Mouse (Mus musculus) retina, adult 2 months (tissue): ENCODE data around the gene Ndc1.
"Not testable (repeated sequence)": the region's sequence is repeated elsewhere in the genome, so short reads cannot be mapped to it uniquely, and the experiment has no call there.

Experiments used
- DNase-seq: peaks from one replicate; pipeline ENCODE4 v3.0.0-alpha.2; 2012; ENCODE audit warnings: low read depth, low spot score

The Ndc1 gene

DNA sequence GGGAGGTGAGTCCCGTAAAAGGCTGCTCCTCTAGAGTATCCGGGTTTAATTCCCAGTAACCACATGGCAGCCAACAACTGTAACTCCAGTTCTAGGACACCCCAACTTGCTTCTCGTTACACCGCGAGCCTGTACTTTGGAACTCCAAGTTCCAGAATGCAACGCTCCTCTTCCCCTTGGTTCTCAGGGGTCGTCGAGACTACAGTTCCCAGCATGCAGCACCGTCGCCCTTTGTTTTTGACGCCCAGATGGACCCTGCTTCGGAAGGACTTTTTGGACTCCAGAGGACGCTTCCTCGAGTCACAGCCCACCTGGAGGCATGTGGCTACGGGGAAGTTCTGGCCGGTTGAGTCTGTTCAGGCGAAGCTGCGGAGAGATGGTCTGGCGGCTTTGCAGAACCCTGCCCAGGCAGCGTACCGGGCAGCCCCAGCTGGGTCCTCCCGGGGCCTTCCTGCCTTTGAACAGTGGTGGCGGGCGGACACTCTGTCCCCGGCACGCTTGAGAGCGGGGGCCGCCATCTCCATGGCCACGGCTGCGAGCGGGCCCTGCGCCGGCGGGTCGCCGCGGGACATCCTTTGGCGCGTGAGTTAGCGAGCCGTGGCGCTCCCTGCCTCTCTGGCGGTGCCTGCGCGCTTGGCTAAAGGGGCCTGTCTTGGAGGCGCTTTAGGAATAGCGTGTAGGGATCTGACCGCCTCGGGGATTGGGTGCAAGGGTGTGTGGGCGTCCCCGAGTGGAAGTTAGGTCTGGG is at the start of gene Ndc1:
Ndc1 (plus strand) TSS at position 218 of the 748 bp plus-strand sequence.
- peak; percentile 75 for DNase-seq

DNA sequence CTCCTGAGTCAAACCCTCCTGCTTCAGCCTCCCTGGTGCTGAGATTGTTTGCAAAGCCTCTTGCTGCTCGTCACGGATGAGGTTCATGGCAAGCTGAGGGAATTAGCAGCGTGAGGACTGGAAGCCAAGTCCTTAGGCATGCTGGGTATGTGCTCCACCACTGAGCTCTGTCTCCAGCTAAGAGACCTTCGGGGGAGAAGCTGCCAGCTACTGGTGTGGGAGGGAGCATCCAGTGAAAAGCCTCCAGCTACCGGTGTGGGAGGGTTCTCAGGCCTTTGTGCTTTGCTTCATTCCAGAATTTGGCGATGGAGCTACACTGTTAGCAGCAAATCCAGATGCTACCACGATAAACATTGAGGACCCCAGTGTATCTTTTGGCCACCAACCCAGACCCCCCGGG is 48.9 kb upstream of the Ndc1 start:
- DNase-seq: no peak

DNA sequence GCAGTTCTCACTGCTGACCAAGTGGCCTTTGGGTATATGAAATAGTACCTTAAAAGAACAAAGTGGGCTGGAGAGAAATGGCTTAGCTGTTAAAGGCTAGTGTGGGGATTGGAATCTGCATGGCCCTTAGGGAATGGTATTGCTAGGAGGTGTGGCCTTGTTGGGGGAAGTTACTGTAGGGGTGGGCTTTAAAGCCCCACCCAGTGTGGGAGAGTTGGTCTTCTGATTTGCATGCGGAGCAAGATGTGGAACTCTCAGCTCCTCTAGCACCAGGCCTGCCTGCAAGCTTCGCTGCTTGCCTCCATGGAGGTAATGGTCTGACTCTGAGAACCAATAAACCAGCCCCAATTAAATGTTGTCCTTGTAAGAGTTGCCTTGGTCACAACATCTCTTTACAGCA is 46.5 kb upstream of the Ndc1 start:
- no peak for DNase-seq

DNA sequence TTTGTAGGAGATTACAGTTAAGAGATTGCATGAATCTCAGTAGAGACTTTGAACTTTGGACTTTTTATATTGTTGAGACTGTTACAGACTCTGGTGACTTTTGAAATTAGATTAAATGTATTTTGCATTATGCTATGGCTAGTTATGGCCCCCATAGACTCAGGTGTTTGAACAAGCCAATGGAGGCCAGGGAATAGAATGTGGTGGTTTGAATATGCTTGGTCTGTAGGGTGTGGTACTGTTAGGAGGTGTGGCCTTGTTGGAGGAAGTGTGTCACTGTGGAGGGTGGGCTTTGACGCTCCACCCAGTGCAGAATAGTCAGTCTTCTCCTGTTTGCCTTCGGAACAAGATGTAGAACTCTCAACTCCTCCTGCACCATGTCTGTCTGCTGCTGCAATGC is 44.5 kb upstream of the Ndc1 start:
- DNase-seq: no peak

DNA sequence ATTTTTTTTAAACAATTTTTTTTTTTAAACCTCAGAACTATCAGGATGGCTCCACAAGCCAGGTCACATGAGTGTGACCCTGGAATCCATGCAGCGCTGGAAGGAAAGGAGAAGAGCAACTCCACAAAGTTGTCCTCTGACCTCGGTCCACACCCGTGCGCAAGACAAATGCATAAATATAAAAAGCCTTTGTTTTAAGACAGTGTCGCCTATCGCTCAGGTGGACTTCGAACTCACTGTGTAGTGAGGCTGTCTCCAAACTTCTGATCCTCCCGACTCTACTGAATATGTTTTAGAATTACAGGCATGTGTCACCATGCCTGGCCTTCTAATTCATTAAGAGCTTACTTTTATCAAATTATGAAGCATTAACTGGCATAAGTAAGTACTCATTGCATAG is 39.1 kb upstream of the Ndc1 start:
- DNase-seq: no peak

DNA sequence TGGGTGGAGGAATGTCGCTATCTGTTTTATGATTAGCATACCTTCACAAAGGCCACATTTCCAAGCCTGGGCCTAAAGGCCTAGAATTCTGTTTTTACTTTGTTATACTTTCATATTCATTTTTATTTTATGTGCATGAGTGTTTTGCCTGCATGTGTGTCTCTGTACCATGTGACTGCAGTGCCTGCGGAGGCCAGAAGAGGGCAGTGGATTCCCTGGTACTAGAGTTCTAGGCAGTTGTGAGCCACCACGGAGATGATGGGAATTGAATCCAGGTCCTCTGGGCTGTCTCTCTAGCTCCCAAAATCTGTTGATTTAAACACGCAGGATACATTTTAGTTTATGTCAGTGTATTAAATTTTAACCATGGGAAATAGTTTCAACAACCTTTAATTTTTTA is 34.1 kb upstream of the Ndc1 start:
- no peak for DNase-seq

DNA sequence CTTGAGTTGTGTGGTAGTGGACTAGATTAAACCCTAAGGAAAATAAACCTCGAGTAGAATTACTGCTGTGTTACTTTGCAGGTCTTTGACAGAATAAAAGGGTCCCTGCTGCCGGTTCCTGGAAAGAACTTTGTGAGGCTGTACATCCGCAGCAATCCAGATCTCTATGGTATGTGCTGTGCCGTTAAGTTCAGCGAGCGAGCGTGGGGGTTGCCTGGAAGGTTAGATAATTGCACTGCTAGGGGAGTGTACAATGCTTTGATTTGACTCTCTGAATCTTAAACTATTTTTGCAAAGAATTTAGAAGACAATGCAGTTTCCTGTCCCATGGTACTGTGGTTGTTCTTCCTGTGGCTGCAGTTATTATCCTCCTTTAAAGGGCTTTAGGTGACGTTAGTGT is 31.2 kb upstream of the Ndc1 start:
- no peak for DNase-seq

DNA sequence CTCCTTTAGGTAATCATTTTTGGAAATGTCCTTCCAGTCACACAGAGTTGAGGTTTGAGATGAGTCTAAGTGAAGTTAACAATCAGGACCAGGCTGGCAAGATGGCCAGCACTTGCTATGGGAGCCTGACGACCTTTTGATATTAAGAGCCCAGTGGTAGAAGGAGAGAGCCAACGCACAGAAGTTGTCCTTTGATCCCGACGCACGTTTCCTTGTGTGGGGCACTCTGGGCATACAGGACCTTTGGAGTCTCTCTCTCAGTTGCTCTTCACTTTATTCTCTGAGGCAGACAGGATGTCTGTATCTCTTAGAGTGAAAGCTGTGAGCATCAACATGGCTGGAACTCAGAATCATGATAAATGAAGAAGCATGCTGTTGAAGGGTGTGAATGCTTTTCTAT is 30.1 kb upstream of the Ndc1 start:
- no peak for DNase-seq

DNA sequence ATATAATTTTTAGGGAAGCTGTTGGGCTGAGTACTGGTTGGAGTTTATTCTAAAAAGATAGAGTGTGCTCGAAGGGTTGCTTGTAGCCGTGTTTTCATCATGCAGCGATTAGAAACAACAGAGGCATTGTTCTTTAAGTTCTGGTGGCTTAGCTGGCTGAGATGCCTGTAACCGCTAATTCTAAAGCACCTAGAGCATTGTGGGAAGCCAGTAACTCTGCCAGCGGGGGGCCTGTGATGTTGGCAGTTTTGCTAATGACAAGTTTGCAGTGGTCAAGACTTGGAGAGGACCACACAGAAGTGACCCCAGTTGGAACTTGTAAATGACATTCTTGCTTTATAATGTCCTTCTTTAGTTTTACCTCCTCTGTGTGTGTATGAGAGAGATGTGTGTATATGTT is 26.2 kb upstream of the Ndc1 start:
- DNase-seq: no peak

DNA sequence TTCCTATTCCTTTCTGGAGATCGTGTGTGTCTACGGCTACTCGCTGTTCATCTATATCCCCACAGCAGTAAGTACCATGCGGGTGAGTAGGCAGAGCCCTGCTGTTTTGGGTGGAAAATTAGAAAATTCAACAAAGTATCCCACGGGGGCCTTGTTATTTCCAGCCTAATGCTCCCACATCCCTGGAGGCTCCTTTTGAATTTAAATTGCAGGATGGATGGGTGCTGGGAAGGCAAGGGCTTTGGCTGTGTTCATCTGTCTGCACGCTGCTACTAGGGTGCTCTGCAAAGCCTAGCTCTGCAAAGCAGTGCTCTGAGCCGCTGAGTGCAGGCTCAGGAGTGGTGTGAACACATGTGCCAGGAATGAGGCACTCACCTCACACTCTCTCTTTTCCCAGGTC is 23.0 kb upstream of the Ndc1 start:
- DNase-seq: no peak

DNA sequence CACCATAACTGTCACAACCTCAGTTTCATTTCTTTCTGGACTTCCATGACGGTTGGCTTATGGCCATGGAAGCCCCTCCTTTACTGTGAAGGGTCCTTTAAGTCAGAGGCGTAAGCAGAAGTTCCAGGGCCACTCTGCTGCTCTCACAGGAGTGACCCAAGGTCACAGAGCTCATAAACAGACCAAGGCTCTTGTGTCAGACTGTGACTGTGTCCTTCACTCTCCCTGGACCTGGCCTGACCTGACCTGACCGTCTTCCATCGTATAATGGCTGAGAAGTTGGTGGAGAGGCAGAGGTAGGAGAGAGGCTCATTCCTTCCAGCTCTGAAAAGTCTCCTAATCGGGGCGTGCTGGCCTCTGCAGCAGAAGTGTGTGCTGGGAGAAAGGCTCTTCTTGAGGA is 20.4 kb upstream of the Ndc1 start:
- DNase-seq: no peak

DNA sequence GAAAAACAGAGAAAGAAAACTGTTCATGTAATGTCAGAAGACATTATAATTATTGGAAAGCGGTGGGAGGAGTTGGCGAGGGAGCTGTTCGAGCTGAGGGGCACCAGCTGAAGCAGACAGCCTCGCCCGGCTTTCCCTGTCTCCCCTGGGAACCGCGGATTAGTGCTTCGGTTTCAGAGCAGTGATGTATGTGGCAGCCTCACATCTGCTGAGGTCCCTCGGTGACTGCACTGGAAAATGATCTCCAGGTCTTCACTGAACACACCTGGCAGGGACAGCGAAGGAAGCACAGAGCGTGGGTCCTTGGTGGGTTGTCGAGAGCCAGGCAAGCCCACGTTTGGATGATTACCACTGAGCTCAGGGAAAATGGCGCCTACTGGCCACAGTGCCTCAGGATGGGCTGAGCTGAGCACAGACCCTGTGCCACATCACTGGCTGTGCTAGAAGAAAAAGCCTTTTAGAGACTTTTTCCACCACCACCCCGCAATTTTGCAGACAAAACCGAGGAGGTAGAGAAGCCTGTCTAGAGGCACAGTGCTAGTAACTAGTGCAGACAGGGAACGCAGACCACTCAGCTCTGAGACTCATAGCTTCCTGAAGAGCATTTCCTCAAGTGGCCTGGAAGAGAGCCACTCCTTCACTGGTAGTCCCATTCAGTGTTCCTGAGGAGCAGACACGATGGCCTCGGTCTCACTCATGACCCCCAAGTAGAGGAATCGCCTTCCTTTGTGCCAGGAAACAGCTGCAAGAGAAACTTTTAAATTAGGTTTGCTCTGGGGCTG is 18.9 kb upstream of the Ndc1 start:
- no peak for DNase-seq

DNA sequence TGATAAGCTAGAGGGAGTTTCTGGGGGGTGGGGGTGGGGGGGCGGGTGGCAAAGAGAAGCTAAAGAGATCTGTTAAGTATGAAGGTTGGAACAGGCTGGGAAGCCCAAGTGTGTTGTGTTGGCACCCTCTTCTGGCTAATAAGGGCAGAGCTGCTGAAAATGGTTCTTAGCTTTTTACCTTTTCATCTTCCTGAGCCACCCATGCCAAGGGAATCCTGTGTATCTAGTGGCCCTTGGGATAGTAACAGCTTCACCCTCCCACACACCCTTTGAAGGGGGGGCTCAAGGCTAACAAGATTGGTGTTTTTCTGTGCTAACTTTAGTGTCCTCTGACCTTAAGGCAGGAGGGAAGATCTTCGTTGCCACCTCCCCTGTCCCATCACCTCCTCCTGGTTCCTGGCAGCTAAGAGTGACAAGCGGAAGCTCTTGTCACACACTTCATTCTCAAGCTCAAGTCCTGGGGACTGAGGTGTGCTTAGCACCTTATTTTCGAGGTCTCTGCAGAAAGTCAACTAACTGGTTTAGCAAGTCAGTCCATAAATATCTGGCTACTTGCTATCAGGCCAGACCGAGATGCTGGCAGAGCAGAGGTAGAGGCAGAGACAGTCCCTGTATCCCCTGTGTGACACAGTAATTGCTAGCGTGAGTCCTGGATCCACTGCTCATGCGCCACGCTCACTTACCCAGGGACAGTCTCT is 18.1 kb upstream of the Ndc1 start:
- peak; percentile 23 for DNase-seq

DNA sequence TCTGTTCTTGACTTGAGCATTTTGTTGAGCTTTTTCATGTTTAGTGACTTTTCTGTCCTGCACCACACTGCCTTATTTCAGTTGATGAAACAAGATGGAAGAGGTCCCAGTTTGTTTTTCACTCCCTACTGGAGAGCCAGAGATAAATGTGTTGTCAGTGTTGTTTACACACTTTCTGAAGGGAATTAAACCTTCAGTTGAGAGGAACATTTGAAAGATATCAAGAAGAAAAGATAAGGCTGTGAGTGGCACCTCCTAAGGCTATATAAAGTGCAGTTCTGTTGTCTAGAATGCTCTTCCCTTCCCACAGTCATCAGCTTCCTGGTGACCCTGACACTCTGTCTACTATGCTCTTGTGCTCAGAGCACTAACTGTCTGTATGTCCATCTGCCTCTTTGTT is 16.2 kb upstream of the Ndc1 start:
- no peak for DNase-seq

DNA sequence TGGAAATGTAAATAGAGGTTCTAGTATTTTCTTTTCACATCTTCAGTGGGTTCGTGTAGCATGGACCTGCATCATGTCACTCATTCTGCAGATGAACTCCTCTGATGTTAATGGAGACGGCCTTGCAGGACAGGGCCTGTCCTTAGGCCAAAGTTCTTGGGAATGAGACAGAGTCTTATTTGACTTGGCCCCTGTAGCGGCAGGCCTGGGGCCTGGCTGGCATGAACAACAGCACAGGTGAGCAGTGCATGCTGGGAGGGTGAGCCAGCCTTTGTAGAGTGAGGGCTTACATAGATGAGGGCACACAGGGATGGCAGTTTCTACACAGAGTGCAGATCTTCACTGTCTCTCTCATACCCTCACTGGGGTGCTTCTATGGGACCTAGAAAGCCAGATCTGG is 14.0 kb upstream of the Ndc1 start:
- no peak for DNase-seq

DNA sequence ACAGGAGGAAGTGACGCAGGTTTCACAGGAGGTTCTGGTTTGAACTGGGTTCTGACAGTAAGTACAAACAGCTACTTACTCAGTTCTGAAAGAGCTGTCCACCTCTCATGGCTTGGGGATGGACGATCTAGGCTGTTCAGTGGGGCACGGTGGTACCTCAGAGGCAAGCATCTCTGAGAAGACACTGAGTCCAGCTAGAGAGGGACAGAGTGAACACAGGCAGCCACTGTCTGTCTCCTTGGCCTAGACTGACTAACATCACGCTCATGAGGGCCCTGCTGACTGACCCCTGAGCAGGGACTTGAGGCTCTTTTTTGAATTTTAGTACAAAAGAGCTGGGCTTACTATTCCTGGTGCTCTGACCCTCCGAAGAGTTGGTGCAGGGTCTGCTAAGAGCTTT is 13.5 kb upstream of the Ndc1 start:
- no peak for DNase-seq

DNA sequence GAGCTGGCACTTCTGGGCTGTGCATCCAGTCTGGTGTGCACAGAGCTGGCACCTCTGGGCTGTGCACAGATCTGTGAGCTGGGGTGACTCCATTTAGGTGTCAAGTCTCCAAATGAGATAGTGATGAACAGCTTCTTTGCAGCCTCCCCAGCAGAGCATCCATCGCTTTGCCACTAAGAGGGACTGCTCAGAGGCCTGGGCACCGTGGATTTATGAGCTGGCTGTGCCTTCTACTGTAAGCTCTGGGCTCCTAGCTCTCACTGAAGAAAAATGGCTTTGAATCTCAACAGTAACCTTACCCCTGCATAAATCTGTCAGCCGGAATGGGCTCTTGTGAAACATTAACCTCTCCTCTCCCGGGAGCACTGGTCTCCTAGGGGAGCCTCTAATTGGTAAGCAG is 13.0 kb upstream of the Ndc1 start:
- DNase-seq: no peak

DNA sequence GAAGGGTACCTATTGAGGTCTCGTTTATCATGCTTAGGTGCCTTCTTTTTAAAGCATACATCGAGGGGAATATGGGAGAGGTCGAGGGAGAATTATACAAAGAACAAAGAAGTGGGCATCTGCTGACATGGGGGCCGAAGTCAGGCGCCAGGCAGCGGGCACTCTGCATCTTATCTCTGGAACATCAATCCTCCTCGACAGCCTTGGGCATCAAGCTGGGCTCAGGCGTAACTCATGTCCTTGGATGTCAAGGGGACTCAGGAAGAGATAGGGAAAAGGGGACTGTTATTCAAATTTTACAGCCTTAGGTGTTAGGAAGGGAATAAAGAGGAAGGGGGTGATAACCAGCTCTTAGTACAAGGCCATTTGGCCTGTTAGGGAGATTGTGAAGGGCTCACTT is 10.4 kb upstream of the Ndc1 start:
- not testable (repeated sequence) for DNase-seq

DNA sequence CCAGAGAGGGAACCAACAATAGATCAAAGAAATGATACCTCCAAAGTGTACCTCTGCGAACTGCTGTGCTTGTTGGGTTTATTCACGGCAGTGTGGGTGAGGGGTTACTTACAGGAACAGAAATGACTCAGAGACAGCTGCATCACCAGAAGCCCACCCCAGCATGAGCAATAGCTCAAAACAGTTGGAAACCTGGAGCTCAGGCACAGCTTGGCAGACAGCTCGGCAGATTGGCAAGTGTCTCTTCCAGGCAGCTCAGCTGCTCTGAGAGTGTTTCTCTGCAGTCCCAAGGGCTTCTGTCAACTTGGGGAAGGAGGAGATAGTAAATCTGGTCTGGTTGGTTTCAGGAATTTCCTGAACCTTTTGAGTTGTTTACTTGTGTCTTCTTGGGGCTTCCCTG is 9.1 kb upstream of the Ndc1 start:
- DNase-seq: no peak

DNA sequence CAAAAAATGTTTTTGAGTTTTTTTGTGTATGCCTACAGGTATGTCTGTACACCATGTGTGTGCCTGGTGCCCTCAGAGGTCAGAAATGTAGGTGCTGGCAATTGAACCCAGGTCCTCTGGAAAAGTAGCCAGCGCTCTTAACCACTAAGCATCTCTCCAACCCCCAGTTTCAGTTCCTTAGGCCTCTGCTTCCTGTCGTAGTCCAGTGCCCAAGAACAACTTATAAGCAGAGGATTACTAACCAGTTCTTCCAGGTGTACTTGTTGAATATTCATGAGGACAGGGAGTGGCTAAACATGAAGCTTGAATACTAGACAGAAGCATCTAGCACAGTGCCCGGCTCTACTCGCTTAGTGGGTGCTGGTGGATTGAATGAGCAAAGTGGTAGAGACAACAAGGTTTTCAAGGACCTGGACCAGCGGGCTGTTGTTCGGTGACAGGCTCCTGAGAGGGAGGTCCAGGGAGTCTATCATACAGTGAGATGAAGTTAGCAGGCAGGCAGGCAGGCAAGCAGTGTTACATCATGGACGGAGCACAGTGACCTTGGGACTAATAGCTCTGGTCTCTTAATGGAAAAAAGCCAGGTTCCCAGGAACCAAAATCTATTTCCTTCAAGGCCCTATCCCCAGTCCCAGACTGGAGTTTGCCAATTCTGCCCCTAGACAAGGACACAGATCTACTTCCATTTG is 7.0 kb upstream of the Ndc1 start:
- DNase-seq: no peak

DNA sequence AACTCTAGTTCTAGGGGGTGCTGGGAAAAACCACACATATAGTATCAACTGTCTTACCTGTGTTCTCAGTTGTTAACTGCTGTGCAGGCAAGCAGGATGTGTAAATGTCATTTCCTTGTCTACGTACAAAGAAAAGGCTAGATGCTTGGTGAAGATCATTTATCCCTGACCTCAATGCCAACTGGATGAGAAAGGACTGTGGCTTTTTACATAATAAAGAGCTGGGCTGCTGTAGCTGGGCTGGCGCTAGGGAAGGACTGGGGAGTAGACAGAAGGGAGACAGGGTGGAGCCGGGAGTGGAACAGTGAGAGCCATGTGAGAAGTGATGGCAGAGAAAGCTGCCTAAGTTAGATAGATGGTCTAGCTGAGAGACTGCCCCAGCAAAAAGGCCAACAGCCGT is 4.8 kb upstream of the Ndc1 start:
- no peak for DNase-seq

DNA sequence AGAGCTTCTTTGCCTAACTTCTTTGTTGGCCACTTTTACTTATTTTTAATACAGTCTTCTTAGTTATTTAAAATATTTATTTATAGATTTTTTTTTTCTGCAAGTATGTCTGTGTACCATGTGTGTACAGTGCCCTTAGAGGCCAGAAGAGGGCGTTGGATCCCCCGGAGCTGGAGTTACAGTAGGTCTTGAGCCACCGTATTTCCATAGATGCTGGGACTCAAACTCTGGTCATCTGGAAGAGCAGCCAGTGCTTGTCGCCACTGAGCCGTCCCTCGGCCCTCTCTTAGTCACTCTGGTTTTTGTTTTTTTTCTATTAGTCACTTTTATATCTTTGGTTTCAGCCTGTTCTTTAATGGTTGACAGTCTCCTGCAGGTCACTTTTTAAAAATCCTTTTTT is 4.0 kb upstream of the Ndc1 start:
- no peak for DNase-seq
